Mouse (Mus musculus) Patski (cell line): Measurements from ENCODE around the gene Cfap45. TPM values are rescaled to one million over a fixed set of nuclear protein-coding genes. Genes with fewer than 3 reads are reported as not detected.
A peak's percentile ranks its signal among the peaks of the same experiment; 100 is the strongest.

Source experiments
- ATAC-seq: fragments of 100-300 bp; one replicate; pipeline ENCODE4 v1.8.0; 2021
- CTCF ChIA-PET: fragments of 350-600 bp; sonication (Branson Sonifier 250); formaldehyde crosslinking; loops from one replicate; lab custom pipeline; 2022; ENCODE audit warnings: inconsistent platforms; lab: Charles Lee
- POLR2A ChIA-PET: fragments of 350-600 bp; sonication (Branson Sonifier 250); formaldehyde crosslinking; loops from one replicate; lab custom pipeline; 2022; ENCODE audit warnings: antibody characterized with exemption, inconsistent platforms; lab: Charles Lee
- DNase-seq: peaks from one replicate; pipeline ENCODE4 v3.0.0-alpha.2; 2011; ENCODE audit warnings: low read depth, low spot score
- H3K27me3 ChIP-seq: fragments of 371-371 bp; one replicate; pipeline ENCODE4 v1.5.1; 2021
- CTCF ChIP-seq: fragments of 100-300 bp; IDR thresholded peaks from one replicate; pipeline ENCODE4 v1.5.1; 2021
- in situ Hi-C: fragments of 300-500 bp; cut with MboI; formaldehyde crosslinking; loops from 3 replicates; pipeline ENCODE4 v1.11.1; 2018; ENCODE audit warnings: low pct_unique_long_range_greater_than_20kb, mixed read lengths
- polyA plus RNA-seq: library from polyadenylated mRNA; unstranded; gene quantifications from one replicate; pipeline ENCODE4 v1.2.3, GENCODE M21; 2021

Gene Cfap45
- 0.08 TPM for polyA plus RNA-seq

DNA sequence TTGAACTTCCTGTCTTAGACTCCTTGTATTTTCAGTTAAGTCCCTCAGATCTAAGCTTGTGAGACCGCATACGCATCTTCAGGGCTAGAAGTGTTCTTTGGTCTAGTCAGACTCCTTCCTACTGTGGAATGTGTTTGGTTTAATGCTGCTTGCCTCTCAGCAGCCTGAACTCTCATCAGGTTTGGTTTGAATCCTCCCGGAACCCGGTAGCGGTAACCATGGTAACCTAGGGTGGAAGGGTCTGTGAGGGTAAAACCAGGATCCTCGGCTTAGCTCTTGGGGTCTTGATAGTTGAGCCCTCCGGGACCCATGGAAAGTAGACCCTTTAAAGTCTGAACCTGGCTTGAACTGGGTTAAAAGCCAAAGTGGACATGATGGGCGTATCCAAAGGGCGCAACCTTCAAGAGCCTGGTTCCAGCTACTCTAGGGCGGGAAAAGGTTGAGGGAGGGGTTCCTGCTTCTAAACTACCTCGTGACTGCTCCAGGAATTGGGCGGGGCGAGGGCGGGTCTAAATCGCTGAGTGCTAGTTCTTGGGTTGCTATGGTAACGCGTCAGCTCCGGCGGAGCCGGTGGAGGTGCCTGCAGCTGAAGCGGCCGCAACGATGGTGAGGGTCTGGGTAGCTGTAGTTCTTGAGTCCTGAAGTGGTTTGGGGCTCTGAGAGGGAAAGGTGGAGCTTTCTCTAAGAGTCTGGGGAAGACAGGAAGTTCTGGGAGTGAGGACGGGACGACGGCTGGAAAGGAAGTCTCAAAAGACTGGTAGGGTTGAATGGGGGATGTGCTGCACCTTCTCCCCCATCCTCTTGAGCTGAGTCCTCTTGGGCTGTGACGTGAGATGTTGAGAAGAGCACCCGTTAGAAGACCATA is at the start of gene Cfap45:
TSS of gene Cfap45 (plus strand) at position 226 of the 865 bp plus-strand sequence.
- DNase-seq (no peak), ATAC-seq (no peak)
- in situ Hi-C loops, result loop anchor here (10.0 to 25.0 kb wide), 2 partner anchors 114 to 384 kb away; partner anchors contain the start of genes Dcaf8, Dusp23 and Pex19
- ChIA-PET POLR2A (no interaction called here), CTCF (interaction anchor here (0.8 to 3.1 kb wide), 5 partner anchors 8 to 23 kb away, joined by 3 to 13 read pairs (median 4); no protein-coding TSS in a partner anchor)
- peaks cover 8% of the 10 kb centered on the region for H3K27me3 ChIP-seq
- TF ChIP-seq CTCF, result no peak

DNA sequence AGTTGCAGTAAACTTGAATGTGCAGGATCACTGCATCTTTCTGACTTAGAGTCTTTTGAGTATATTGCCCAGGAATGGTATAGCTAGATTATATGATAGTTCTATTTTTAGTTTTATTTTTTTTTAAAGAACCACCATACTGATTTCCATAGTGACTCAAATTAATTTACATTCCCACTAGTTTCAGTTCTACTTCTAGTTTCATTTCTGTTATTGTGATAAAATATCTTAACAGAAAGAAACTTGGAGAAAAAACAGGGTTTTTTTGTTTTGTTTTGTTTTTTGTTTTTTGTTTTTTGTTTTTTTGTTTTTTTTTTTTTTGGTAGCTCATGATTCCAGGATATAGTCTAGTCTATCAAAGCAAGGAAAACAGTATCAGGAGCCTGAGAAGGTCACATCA is 47.7 kb upstream of the Cfap45 start:
- CTCF ChIA-PET, result interaction anchor here (1.0 kb wide), 1 partner anchor 17 kb away, joined by 3 read pairs; no protein-coding TSS in a partner anchor
- no peak for TF ChIP-seq CTCF
- in situ Hi-C loops, result no loop called here
- ATAC-seq (no peak), DNase-seq (no peak)
- no peaks in the 10 kb centered on the region for H3K27me3 ChIP-seq
- POLR2A ChIA-PET, result no interaction called here

GRCm38 (mm10) chr1:172474196-172474595 is 46.4 kb upstream of the Cfap45 start:
- TF ChIP-seq CTCF, result no peak
- ChIA-PET CTCF (interaction anchor here (1.4 kb wide), 1 partner anchor 54 kb away, joined by 3 read pairs; no protein-coding TSS in a partner anchor), POLR2A (no interaction called here)
- ATAC-seq (no peak), DNase-seq (no peak)
- in situ Hi-C loops, result no loop called here
- no peaks in the 10 kb centered on the region for H3K27me3 ChIP-seq

DNA sequence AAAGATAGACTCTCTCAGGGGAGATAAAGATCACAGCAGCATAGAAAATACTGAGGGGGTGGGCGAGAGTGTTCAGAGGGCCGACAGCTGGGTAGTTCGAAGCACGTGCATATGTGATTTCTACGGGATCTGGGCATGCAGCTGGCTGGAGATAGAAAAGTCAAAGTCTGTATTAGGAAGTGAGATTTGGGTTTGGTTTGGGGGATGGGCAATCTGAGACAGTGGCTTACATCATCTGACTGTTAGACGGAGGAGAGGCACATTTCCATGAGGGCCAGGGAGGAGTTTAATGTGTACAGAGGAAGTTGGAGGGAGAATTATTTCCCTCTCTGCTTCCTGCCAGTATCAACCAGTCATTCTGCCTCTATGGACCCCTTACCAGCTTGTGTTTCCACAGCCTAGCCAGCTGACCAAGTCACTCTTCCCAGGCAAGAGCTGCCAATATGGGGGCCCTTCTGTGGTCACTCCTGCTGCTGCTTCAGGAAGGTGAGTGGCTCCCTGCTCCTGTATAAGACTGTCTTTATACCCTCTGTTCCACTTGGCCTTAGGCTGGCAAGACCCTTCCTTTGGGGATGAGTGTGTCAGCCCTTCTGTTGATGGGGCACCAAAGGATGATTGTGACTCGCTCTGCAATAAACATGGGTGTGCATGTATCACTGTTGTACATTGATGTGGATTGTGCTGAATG is 45.4 kb upstream of the Cfap45 start, which contains the start of gene Slamf9:
TSS of gene Slamf9 (plus strand) at position 305 of the 688 bp plus-strand sequence.
- TF ChIP-seq CTCF, result no peak
- no peaks in the 10 kb centered on the region for H3K27me3 ChIP-seq
- ATAC-seq (no peak), DNase-seq (no peak)
- in situ Hi-C loops, result loop anchor here (25.0 kb wide), 1 partner anchor 438 kb away; the partner anchor contains the start of gene Vangl2
- POLR2A ChIA-PET, result no interaction called here
- CTCF ChIA-PET, result interaction anchor here (1.4 to 1.8 kb wide), 2 partner anchors 15 to 53 kb away, joined by 3 to 5 read pairs; no protein-coding TSS in a partner anchor

DNA sequence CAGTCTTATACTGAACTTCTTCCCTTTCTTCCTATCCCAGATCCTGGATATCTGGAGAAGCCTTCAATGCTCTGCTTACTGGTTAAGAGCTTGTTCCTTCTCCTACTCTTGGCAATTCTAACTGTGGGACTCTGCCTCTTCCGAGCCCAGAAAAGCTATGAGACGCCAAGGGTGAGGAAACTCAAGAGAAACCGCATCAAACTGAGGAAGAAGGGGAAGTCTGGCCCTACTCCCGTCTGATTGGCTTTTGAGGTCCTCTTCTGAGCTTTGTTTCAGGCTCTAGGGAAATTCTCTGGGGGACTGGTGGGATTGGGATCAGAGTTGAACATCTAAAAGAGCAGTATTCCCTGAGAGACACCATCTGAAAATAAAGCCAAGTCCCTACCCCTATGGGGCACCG is 42.6 kb upstream of the Cfap45 start:
- no peaks in the 10 kb centered on the region for H3K27me3 ChIP-seq
- DNase-seq (no peak), ATAC-seq (no peak)
- ChIA-PET CTCF (interaction anchor here (1.1 kb wide), 1 partner anchor 13 kb away, joined by 7 read pairs; no protein-coding TSS in a partner anchor), POLR2A (no interaction called here)
- in situ Hi-C loops, result loop anchor here (25.0 kb wide), 1 partner anchor 441 kb away; the partner anchor contains the start of gene Vangl2
- TF ChIP-seq CTCF, result no peak

- TF ChIP-seq CTCF, result no peak
- no peak for ATAC-seq
- CTCF ChIA-PET, result no interaction called here
- POLR2A ChIA-PET, result interaction anchor here (1.1 kb wide), 1 partner anchor 11 kb away, joined by 4 read pairs; no protein-coding TSS in a partner anchor
- in situ Hi-C loops, result loop anchor here (5.0 to 25.0 kb wide), 2 partner anchors 63 to 443 kb away; partner anchors contain the start of gene Vangl2
- no peaks in the 10 kb centered on the region for H3K27me3 ChIP-seq
- no peak for DNase-seq
Observed at GRCm38 (mm10) chr1:172480376-172480775, 40.2 kb upstream of the Cfap45 start.

GRCm38 (mm10) chr1:172481111-172481510 is 39.5 kb upstream of the Cfap45 start:
- DNase-seq (no peak), ATAC-seq (no peak)
- H3K27me3 ChIP-seq, result no peaks in the 10 kb centered on the region
- ChIA-PET POLR2A (interaction anchor here (0.6 to 1.1 kb wide), 2 partner anchors 9 to 11 kb away, joined by 3 to 4 read pairs; no protein-coding TSS in a partner anchor), CTCF (interaction anchor here (0.8 to 1.9 kb wide), 3 partner anchors 9 to 47 kb away, joined by 3 to 8 read pairs (median 3); no protein-coding TSS in a partner anchor)
- TF ChIP-seq CTCF, result no peak
- in situ Hi-C loops, result loop anchor here (5.0 to 25.0 kb wide), 2 partner anchors 64 to 444 kb away; partner anchors contain the start of gene Vangl2

DNA sequence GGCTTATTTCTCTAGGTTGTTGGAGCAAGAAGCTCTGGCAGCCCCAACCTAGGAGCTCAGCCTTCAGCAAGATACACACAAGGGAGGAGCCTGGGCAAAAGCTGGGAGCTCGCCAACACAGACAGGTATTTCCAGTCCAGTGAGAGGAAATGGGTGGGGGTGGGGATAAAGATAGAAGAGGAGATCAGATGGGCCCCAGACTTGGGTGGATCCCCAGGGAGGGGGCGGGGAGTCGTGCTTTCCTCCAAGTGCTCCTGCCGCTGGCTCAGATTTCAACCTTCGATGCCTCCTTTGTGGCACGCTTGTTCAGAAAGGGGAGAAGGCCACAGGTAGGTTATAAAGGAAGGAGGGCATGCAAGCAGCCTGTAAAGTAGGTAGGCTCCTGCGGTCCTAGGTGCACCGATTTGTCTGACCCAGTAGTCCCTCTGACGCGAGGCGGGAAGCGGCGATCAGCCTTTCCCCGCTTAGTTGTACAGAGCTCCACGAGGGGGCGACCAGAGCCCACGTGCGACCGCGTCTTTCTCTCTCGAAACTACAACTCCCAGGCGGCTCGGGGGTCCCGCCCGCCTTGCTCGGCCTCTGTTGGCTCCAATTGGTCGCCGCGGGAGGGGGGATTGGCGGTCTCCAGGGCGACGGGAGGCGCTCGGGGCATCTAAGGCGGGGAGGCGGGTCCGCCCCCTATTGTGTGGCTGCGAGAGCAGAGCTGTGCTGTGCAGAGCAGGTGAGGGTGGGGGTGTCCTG is 38.9 kb upstream of the Cfap45 start, which contains the start of gene Igsf9:
TSS of gene Igsf9 (plus strand) at position 249 of the 741 bp plus-strand sequence.
- DNase-seq (no peak), ATAC-seq (peak; percentile 98)
- no peak for TF ChIP-seq CTCF
- in situ Hi-C loops, result loop anchor here (5.0 to 25.0 kb wide), 2 partner anchors 64 to 444 kb away; partner anchors contain the start of gene Vangl2
- H3K27me3 ChIP-seq, result no peaks in the 10 kb centered on the region
- POLR2A ChIA-PET, result interaction anchor here (0.6 to 1.1 kb wide), 2 partner anchors 9 to 10 kb away, joined by 3 to 4 read pairs; no protein-coding TSS in a partner anchor
- CTCF ChIA-PET, result interaction anchor here (0.8 to 1.9 kb wide), 3 partner anchors 9 to 47 kb away, joined by 3 to 8 read pairs (median 3); no protein-coding TSS in a partner anchor
